Mouse (Mus musculus) lung, postnatal 0 days (tissue): Measurements from ENCODE around the gene Gm19668.
"Not testable (repeated sequence)": the region's sequence is repeated elsewhere in the genome, so short reads cannot be mapped to it uniquely, and the experiment has no call there.

Experiments used
- CTCF ChIP-seq: IDR thresholded peaks from 2 replicates; pipeline ENCODE4 v1.5.1; 2016; ENCODE audit warnings: antibody characterized with exemption, mild to moderate bottlenecking
- EP300 ChIP-seq: IDR thresholded peaks from 2 replicates; pipeline ENCODE4 v1.6.1; 2016; ENCODE audit warnings: antibody characterized with exemption, mild to moderate bottlenecking, control low read depth

GRCm38 (mm10) chr10:77783396-77783795, 15.5 kb downstream of the Gm19668 start:
- not testable (repeated sequence) for TF ChIP-seq CTCF, EP300
